Mouse (Mus musculus) megakaryocyte-erythroid progenitor cell, adult 5-6 weeks (primary cell): Measurements from ENCODE around the gene Ttc23. TPM values are rescaled to one million over a fixed set of nuclear protein-coding genes. Genes with fewer than 3 reads are reported as not detected.

ENCODE experiments used
- ATAC-seq: replicated peaks from 2 replicates; pipeline ENCODE4 v1.8.0; 2016; ENCODE audit warnings: mild to moderate bottlenecking, inconsistent platforms; ENCODE audit not compliant: severe bottlenecking, poor library complexity, low FRiP score, low TSS enrichment
- total RNA-seq, 2 experiments: library from RNA; stranded (forward) in 1 of 2; stranded (reverse) in 1 of 2; fragments of 200-1000, 215-1000 nt in 1 of 2; fragments of >200 nt in 1 of 2; fragmentation: Nextera tagmentation in 1 of 2; gene quantifications; 2 replicates each; pipeline ENCODE4 v1.2.3; 2014 to 2017

Ttc23 gene
- total RNA-seq, 2 experiments from 2014 or later = 1.4 to 3.6 TPM

DNA sequence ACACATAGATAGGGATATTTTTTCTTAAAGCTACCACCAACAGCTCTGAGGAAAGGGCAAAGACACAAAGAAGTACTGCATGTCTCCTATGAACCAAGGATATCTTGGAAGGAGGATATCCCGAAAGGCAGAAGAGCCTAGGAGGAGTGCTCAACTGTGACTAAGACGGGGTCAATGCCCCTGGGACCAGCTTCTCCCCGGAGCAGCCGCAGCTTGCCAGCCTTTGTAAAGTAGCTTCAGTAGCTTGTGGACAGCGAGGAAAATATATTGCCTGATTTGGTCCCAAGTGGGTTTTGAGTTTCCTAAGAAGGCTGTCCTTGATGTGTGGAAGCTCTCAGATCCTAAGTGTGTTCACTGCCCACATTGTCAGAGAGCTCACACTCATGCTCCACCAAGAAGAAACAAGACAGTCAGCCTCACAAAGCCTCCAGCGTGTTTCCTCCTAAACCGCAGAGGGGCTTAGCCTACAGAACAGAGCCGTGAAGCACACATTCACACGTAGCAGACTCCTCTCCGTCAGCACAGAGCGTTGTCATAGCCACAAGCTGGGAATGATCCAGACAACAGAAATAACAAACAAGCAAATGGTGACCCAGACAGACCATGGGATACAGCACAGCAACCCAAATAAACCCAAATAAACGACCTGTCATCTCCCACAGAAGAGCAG is 129.6 kb downstream of the Ttc23 start:
- ATAC-seq = no peak

- ATAC-seq = no peak
Observed at GRCm38 (mm10) chr7:67787861-67788260, 140.7 kb downstream of the Ttc23 start.

GRCm38 (mm10) chr7:67788713-67789112 is 141.5 kb downstream of the Ttc23 start:
- peak; percentile 55; the same call in 1 of the 2 replicates for ATAC-seq

- ATAC-seq = no peak
Observed at GRCm38 (mm10) chr7:67791256-67791655, 144.0 kb downstream of the Ttc23 start.

DNA sequence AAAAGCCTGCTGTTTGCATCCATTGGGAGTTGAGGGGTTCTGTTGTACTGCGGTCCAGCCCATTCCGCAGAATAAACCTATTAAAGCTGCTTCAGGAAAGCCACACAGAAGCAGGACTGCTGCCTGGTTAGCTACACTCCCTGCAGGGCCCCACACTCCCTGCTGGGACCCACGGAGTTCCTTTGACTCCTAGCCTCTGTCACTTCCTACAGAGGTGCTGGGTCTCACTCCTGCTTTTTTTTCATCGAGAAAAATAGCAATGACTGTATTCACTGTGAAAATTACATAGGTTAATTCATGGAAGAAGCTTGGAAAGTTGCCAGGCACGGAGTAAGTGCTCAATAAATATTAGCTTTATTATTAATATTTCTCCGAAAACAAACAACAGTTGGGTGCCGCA is 146.2 kb downstream of the Ttc23 start:
- no peak for ATAC-seq

GRCm38 (mm10) chr7:67797065-67797464 is 149.9 kb downstream of the Ttc23 start:
- no peak for ATAC-seq

- ATAC-seq = no peak
Observed at GRCm38 (mm10) chr7:67798476-67798875, 151.3 kb downstream of the Ttc23 start.

DNA sequence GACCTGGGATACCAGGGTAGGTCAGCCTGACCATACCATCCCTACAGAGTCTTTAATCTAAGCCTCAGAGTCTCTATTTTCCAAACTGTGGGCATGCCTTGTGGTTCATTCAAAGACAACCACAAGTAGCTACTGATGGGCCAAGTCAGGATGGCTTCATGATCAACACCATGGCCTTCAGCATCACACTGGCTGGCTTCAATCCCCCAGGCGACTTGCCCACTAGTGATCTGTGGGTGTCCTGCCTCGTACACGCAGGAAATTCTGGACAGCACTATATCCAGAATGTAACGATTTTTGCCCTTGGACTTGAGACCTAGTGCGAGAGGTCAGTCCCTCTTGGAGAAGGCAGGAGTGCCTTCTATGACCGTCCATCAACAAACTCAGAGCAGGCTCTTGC is 153.3 kb downstream of the Ttc23 start:
- no peak for ATAC-seq

DNA sequence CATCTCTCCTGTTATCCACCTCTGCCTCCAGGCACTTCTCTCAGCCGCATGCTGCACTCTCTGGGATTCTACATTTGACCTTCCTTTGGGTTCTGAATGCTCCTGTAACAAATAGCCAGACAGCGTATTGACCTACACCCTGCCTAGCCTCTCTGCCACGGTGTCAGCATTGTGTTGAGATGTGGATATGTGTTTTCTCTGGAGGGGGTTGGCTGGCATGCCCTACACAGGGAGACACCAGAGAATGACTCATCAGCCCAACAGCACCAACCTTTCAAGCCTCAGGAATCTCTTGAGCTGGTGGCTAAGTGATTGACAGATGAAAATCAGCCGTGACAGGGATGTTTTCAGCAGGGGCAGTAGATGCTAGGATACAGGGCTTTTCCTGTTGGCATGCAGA is 153.8 kb downstream of the Ttc23 start:
- no peak for ATAC-seq

GRCm38 (mm10) chr7:67803015-67803856 is 156.0 kb downstream of the Ttc23 start:
- peak; percentile 90 for ATAC-seq

- ATAC-seq = 0 out of 2 replicates have a peak, but pooled peaks have one; percentile 8
Observed at GRCm38 (mm10) chr7:67803857-67804215, 156.6 kb downstream of the Ttc23 start.

Other genes starting within 250 kb of the Ttc23 start
- 12.0 and 28.8 TPM in 2 replicates for gene Lrrc28, start 2.1 kb upstream of the Ttc23 start, total RNA-seq (2014; fragmentation: Nextera tagmentation)
- 13.3 and 15.5 TPM in 2 replicates for gene Lrrc28, start 2.1 kb upstream of the Ttc23 start, total RNA-seq (2017)
- gene Synm, start 112.3 kb downstream of the Ttc23 start, total RNA-seq (2014; fragmentation: Nextera tagmentation) = not detected in 2 replicates
- gene Synm, start 112.3 kb downstream of the Ttc23 start, total RNA-seq (2017) = 0.52 TPM in 1 of 2 replicates, not detected in the other